Mouse (Mus musculus): ENCODE measurements around the gene Tubb2a. TPM values are rescaled to one million over a fixed set of nuclear protein-coding genes. Genes with fewer than 3 reads are reported as not detected.
A peak's percentile ranks its signal among the peaks of the same experiment; 100 is the strongest.

Gene Tubb2a
- 1,000 to 10,000 TPM; 2,795 to 2,863 TPM for total RNA-seq (2021)

- intact Hi-C loops (cut with DNase I) = loop anchor here (1.0 to 2.0 kb wide), 2 partner anchors 53 to 77 kb away; partner anchors contain the start of gene Tubb2b
- peak; percentile 89 to 97 for DNase-seq (ENCODE audit: extremely low spot score in 1 of 2, low spot score in 2 of 2)
Observed at GRCm38 (mm10) chr13:34077492-34078271, at the start of gene Tubb2a. Tubb2a (minus strand) TSS chr13:34078007.

- intact Hi-C loops (cut with DNase I) = no loop called here
- peak in 1 of 2 experiments; percentile 31 for DNase-seq (ENCODE audit: extremely low spot score in 1 of 2, low spot score in 2 of 2)
Observed at GRCm38 (mm10) chr13:34125711-34126110, 47.9 kb upstream of the Tubb2a start.

- no peak for DNase-seq (ENCODE audit: extremely low spot score in 1 of 2, low spot score in 2 of 2)
- intact Hi-C loops (cut with DNase I) = no loop called here
Observed at GRCm38 (mm10) chr13:34120536-34120935, 42.7 kb upstream of the Tubb2a start.

DNA sequence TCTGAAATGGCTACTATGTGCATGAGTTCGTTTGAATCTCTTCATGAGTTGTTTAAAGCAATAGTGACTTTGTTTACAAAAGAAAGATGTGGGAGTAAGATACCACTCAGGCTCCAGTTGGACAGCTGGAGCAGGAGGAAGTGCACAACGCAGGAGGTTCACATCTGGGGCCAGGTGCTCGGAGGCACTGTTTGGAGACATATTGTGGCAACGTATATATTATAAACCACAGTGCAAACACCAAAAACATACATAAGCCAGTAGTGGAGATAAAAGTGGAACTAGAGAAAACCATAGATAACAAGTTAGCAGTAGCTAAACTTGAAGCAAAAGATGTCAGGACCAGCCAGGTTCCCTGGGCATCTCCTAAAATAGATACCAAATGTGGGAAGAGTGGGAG is 41.6 kb upstream of the Tubb2a start:
- no peak for DNase-seq (ENCODE audit: extremely low spot score in 1 of 2, low spot score in 2 of 2)
- intact Hi-C loops (cut with DNase I) = no loop called here

GRCm38 (mm10) chr13:34118816-34119215 is 41.0 kb upstream of the Tubb2a start:
- intact Hi-C loops (cut with DNase I) = no loop called here
- no peak for DNase-seq (ENCODE audit: extremely low spot score in 1 of 2, low spot score in 2 of 2)

GRCm38 (mm10) chr13:34116508-34116907 is 38.7 kb upstream of the Tubb2a start:
- DNase-seq (ENCODE audit: extremely low spot score in 1 of 2, low spot score in 2 of 2) = no peak
- intact Hi-C loops (cut with DNase I) = no loop called here

- no peak for DNase-seq (ENCODE audit: extremely low spot score in 1 of 2, low spot score in 2 of 2)
- intact Hi-C loops (cut with DNase I) = no loop called here
Observed at GRCm38 (mm10) chr13:34114654-34115053, 36.8 kb upstream of the Tubb2a start.

DNA sequence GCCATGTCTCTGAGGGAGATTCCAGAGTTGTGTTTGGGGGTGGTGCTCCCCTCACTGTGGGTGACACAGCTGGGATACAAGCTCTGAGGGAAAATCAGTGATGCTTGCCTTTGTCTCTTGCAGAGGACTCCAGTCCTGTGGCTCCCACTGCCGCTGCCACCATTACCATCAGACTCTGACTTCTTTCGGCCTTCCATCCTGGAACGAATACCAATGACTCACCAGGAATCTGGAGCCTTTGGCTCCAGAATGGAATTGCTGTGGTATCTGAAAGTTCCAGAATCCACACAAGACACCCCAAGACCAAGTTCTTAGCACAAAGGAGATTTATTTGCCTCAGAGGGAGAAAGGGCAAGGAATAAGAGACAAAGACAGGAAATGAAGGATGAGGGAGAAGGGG is 35.3 kb upstream of the Tubb2a start:
- no peak for DNase-seq (ENCODE audit: extremely low spot score in 1 of 2, low spot score in 2 of 2)
- intact Hi-C loops (cut with DNase I) = no loop called here

- DNase-seq (ENCODE audit: extremely low spot score in 1 of 2, low spot score in 2 of 2) = no peak
Observed at GRCm38 (mm10) chr13:34112369-34113081, 34.7 kb upstream of the Tubb2a start.

DNA sequence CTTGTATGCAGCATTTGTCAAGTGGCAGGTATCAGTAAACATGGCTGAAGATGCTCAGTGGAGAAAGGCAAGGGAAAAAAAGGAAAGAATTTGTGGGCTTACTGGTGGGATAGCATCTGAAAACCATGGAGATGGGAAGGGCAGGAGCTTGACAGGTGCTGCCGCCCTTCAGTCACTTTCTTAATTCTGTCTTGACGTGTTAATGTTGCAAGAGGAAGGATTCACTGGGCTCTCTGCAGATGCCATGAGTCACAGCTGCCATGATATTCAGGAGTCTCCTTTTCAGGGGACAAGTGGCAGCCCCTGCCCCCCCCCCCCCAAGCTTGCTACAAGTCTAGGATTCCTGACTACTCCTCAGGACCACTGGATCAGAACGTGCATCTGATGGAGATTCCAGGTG is 34.1 kb upstream of the Tubb2a start:
- DNase-seq (ENCODE audit: extremely low spot score in 1 of 2, low spot score in 2 of 2) = no peak
- intact Hi-C loops (cut with DNase I) = no loop called here

More at GRCm38 (mm10) chr13:34112369-34113081, 34.7 kb upstream of the Tubb2a start:
- intact Hi-C loops (cut with DNase I) = no loop called here

GRCm38 (mm10) chr13:34111019-34111418 is 33.2 kb upstream of the Tubb2a start:
- DNase-seq (ENCODE audit: extremely low spot score in 1 of 2, low spot score in 2 of 2) = no peak
- intact Hi-C loops (cut with DNase I) = no loop called here

GRCm38 (mm10) chr13:34109677-34110058 is 31.9 kb upstream of the Tubb2a start:
- intact Hi-C loops (cut with DNase I) = no loop called here
- DNase-seq (ENCODE audit: extremely low spot score in 1 of 2, low spot score in 2 of 2) = no peak

DNA sequence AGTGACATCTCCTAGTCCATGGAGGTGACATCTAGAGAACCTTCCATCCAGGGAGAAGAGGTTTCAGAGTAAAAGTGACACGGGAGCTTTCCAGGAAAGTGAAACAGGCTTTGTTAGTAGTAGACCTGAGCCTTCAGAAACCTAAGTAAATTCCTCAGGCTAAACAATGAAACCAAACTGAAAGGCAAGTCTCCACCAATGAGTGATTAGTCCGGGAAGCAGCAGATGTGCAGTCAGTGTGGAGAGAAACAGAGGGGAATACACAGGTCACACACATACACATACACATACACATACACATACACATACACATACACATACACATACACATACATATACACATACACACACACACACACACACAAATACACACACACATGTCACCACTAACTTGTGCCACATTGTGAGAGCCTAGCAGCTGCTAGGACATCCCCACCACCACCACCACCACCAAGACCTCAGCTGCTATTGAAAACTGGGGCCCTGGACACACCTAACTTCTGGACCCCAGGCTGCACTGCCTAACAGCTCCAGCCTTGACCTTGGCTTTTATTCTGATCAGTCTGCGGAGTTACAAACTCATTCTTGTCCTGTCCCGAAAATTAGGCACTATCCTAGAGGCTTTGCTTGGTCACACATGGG is 31.3 kb upstream of the Tubb2a start:
- no peak for DNase-seq (ENCODE audit: extremely low spot score in 1 of 2, low spot score in 2 of 2)
- intact Hi-C loops (cut with DNase I) = no loop called here

GRCm38 (mm10) chr13:34106999-34107398 is 29.2 kb upstream of the Tubb2a start:
- intact Hi-C loops (cut with DNase I) = no loop called here
- DNase-seq (ENCODE audit: extremely low spot score in 1 of 2, low spot score in 2 of 2) = no peak

DNA sequence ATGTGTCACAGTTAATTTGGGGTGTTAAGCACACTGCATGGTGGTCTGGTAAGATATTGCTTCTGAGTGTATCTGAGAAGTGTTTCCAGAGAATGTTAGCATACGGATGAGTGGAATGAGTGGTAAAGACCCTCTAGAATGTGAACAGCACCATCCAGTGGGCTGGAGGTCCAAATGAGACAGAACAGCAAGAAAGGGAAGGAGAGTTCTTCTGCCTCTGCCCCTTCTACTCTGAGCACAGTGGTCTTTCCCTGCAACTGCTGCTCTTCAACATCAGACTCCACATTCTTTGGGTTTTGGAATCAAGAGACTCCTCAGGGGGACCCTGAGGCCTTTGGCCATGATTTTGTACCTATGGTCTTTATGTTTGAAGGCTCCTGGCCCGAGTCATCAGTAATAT is 28.4 kb upstream of the Tubb2a start:
- DNase-seq (ENCODE audit: extremely low spot score in 1 of 2, low spot score in 2 of 2) = no peak
- intact Hi-C loops (cut with DNase I) = no loop called here

DNA sequence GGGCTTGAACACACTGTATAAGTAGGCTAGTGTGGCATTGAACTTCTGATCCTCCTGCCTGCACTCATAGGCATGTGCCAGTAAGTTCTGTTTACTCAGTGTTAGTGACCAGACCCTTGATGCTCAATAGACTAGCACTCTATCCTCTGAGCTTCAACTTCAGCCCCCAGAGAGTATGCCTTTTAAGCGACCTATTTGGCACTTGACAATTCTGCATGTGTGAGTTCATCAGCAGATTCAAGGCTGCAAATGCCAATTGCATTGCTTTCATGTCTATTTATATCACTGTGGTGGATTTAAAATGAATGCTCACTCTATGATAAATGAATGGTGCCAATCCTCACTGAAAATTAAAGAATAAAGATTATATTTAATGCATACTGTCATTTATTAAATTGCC is 27.6 kb upstream of the Tubb2a start:
- intact Hi-C loops (cut with DNase I) = no loop called here
- DNase-seq (ENCODE audit: extremely low spot score in 1 of 2, low spot score in 2 of 2) = no peak

DNA sequence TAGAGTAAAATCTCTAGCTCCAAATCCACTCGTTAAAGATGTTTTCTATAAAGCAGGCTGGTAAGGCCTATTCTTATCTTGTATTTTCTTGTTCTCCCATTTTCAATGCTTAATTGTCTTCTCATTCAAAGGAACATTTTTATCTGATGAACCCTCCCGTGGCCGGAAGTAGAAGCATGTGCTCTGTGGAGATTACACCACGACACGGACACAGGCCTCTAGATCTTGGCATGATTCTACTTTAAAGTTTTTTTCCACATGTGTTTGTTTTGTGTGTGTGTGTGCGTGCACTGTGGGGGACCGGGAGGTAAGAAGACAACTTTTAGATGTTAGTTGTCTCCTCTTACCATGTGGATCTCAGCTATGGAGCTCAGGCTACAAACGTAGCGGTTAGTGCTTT is 24.1 kb upstream of the Tubb2a start:
- DNase-seq (ENCODE audit: extremely low spot score in 1 of 2, low spot score in 2 of 2) = no peak
- intact Hi-C loops (cut with DNase I) = no loop called here

GRCm38 (mm10) chr13:34101247-34101646 is 23.4 kb upstream of the Tubb2a start:
- intact Hi-C loops (cut with DNase I) = no loop called here
- DNase-seq (ENCODE audit: extremely low spot score in 1 of 2, low spot score in 2 of 2) = no peak

DNA sequence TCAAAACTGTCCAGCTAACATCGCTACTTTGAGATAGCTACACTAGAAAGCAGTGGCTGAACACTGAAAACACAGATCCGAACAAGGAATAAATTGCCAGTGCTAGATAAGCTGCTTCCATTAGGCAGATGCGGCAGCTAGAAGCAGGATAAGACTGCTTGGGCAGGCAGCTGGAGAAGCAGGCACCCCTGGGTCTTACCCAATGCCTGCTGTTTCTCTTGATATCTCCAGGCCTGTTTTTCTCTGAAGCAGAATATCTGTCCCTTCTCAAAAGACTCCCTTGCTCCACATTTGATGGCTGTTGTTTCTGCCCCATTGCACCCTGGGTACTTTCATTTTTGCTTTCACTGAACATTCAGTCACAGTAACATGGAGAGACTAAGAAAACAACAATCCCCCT is 22.9 kb upstream of the Tubb2a start:
- intact Hi-C loops (cut with DNase I) = no loop called here
- no peak for DNase-seq (ENCODE audit: extremely low spot score in 1 of 2, low spot score in 2 of 2)

DNA sequence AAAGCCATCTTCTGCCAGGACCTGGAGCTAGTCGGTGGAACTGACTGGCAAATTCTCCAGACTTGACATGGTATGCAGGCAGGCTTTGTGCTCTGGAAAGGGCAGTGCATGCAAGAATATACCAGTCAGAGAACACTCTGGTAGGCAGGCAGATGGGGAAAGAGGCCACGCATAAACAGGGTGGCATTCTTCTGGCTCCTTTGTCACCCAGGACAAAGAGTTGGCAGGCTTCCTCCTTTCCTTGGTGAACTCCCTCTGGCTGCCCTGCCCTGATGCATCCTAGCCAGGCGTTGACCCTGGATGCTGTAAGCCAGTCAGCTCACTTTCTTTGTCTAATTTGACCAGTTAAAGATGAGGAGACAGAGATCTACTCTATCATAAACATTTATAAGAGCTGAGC is 19.3 kb upstream of the Tubb2a start:
- no peak for DNase-seq (ENCODE audit: extremely low spot score in 1 of 2, low spot score in 2 of 2)
- intact Hi-C loops (cut with DNase I) = no loop called here

Measured in left cerebral cortex, postnatal 10 days (tissue).